Mouse (Mus musculus): Measurements from ENCODE around the gene Grik4.
A peak's percentile ranks its signal among the peaks of the same experiment; 100 is the strongest.

Grik4 gene

GRCm38 (mm10) chr9:42798280-42798679, 146.0 kb downstream of the Grik4 start:
- no peak for TF ChIP-seq GATA4 (IDR thresholded peaks at IDR 0.05; ENCODE audit: insufficient replicate concordance, low read length)

- TF ChIP-seq GATA4 (IDR thresholded peaks at IDR 0.05; ENCODE audit: insufficient replicate concordance, low read length) = no peak
Measured at GRCm38 (mm10) chr9:42797276-42797675, 147.0 kb downstream of the Grik4 start.

- peak; percentile 84 for TF ChIP-seq GATA4 (IDR thresholded peaks at IDR 0.05; ENCODE audit: insufficient replicate concordance, low read length)
Measured at GRCm38 (mm10) chr9:42795881-42796280, 148.4 kb downstream of the Grik4 start.

- TF ChIP-seq GATA4 (IDR thresholded peaks at IDR 0.05; ENCODE audit: insufficient replicate concordance, low read length) = no peak
Measured at GRCm38 (mm10) chr9:42794006-42794405, 150.3 kb downstream of the Grik4 start.

- no peak for TF ChIP-seq GATA4 (IDR thresholded peaks at IDR 0.05; ENCODE audit: insufficient replicate concordance, low read length)
Measured at GRCm38 (mm10) chr9:42793581-42793980, 150.7 kb downstream of the Grik4 start.

- no peak for TF ChIP-seq GATA4 (IDR thresholded peaks at IDR 0.05; ENCODE audit: insufficient replicate concordance, low read length)
Measured at GRCm38 (mm10) chr9:42792381-42792780, 151.9 kb downstream of the Grik4 start.

- TF ChIP-seq GATA4 (IDR thresholded peaks at IDR 0.05; ENCODE audit: insufficient replicate concordance, low read length) = no peak
Measured at GRCm38 (mm10) chr9:42791779-42792178, 152.5 kb downstream of the Grik4 start.

- TF ChIP-seq GATA4 (IDR thresholded peaks at IDR 0.05; ENCODE audit: insufficient replicate concordance, low read length) = no peak
Measured at GRCm38 (mm10) chr9:42791346-42791745, 152.9 kb downstream of the Grik4 start.

GRCm38 (mm10) chr9:42788471-42788870, 155.8 kb downstream of the Grik4 start:
- no peak for TF ChIP-seq GATA4 (IDR thresholded peaks at IDR 0.05; ENCODE audit: insufficient replicate concordance, low read length)

GRCm38 (mm10) chr9:42786882-42787281, 157.4 kb downstream of the Grik4 start:
- TF ChIP-seq GATA4 (IDR thresholded peaks at IDR 0.05; ENCODE audit: insufficient replicate concordance, low read length) = no peak

- no peak for TF ChIP-seq GATA4 (IDR thresholded peaks at IDR 0.05; ENCODE audit: insufficient replicate concordance, low read length)
Measured at GRCm38 (mm10) chr9:42786286-42786685, 158.0 kb downstream of the Grik4 start.

GRCm38 (mm10) chr9:42785173-42785830, 159.0 kb downstream of the Grik4 start:
- TF ChIP-seq GATA4 (IDR thresholded peaks at IDR 0.05; ENCODE audit: insufficient replicate concordance, low read length) = no peak

GRCm38 (mm10) chr9:42783248-42783903, 160.9 kb downstream of the Grik4 start:
- TF ChIP-seq GATA4 (IDR thresholded peaks at IDR 0.05; ENCODE audit: insufficient replicate concordance, low read length) = no peak

- no peak for TF ChIP-seq GATA4 (IDR thresholded peaks at IDR 0.05; ENCODE audit: insufficient replicate concordance, low read length)
Measured at GRCm38 (mm10) chr9:42777913-42778312, 166.4 kb downstream of the Grik4 start.

- no peak for TF ChIP-seq GATA4 (IDR thresholded peaks at IDR 0.05; ENCODE audit: insufficient replicate concordance, low read length)
Measured at GRCm38 (mm10) chr9:42776804-42777203, 167.5 kb downstream of the Grik4 start.

- TF ChIP-seq GATA4 (IDR thresholded peaks at IDR 0.05; ENCODE audit: insufficient replicate concordance, low read length) = no peak
Measured at GRCm38 (mm10) chr9:42764823-42765560, 179.3 kb downstream of the Grik4 start.

Measured in liver, adult (tissue).